Mouse (Mus musculus): Measurements from ENCODE around the gene Pex10. TPM values are rescaled to one million over a fixed set of nuclear protein-coding genes. Genes with fewer than 3 reads are reported as not detected.
"Not testable (repeated sequence)": the region's sequence is repeated elsewhere in the genome, so short reads cannot be mapped to it uniquely, and the experiment has no call there.

The Pex10 gene
- polyA plus RNA-seq, 1 experiment, result 15.3 TPM

DNA sequence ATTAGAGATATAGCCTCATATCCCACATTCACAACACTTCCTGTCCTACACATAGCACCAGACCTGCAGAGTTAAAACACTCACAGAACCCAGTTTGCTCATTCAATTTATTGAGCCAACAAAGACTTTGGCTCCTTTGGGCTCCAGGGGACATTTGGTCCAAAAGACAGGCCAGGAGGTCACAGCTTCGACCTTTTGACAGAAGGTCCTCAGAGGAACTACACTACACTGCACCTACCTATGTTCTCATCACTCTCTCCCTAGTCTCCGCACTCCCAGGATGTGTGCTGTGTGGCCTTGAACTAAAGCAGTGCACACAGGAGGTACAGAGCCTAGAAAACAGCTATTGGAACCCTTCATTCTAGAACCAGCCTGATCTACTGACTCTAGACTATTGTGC, 9.0 kb downstream of the Pex10 start:
- Histone ChIP-seq H3K27ac (replicated peaks; ENCODE audit: low read depth, low read length) (no peak overlapping the region), H3K4me1 (ENCODE audit: control insufficient read depth, insufficient read depth, insufficient read length, low read length) (no peaks in the 10 kb centered on the region)

DNA sequence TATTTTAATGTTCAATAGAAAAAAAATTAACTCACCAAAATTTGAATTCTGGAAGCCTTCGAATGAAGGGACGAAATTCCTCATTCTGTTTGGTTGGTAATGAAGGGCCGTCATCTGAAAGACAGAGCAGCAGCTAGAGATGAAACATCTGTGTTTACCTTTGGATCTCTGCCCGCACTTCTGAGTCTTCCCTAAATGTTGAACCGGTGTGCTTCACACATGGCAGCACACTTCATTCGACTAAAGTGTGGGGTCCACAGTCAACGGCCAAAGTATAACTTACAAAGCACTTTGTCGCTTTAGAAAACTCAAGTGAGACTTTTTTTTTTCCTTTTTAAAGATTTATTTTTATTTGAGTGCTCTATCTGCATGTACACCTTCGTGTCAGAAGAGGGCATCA, 9.9 kb downstream of the Pex10 start:
- no peaks in the 10 kb centered on the region for H3K4me1 ChIP-seq (ENCODE audit: control insufficient read depth, insufficient read depth, insufficient read length, low read length)
- H3K4me3 ChIP-seq (ENCODE audit: insufficient read depth, low read depth, low read length), result no peak overlapping the region
- H3K27ac ChIP-seq (replicated peaks; ENCODE audit: low read depth, low read length), result no peak overlapping the region

More for the DNA sequence above, 9.0 kb downstream of the Pex10 start:
- H3K4me3 ChIP-seq (ENCODE audit: insufficient read depth, low read depth, low read length), result no peak overlapping the region

DNA sequence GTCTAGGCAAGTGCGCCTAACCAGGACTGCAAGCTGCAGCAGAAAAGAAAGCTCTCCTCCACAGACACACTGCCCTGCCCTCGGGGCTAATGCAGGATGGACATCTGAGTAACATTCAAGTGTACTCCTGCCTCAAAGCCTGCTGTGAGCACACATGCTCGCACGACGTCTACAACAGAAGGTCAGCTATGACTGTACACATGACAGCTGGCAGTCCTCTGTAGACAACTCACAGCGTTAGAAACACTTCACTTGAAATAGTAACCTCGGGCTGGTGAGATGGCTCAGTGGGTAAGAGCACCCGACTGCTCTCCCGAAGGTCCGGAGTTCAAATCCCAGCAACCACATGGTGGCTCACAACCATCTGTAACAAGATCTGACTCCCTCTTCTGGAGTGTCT, 12.0 kb downstream of the Pex10 start:
- H3K4me3 ChIP-seq (ENCODE audit: insufficient read depth, low read depth, low read length); H3K27ac ChIP-seq (replicated peaks; ENCODE audit: low read depth, low read length); H3K4me1 ChIP-seq (ENCODE audit: control insufficient read depth, insufficient read depth, insufficient read length, low read length): not testable (repeated sequence)

DNA sequence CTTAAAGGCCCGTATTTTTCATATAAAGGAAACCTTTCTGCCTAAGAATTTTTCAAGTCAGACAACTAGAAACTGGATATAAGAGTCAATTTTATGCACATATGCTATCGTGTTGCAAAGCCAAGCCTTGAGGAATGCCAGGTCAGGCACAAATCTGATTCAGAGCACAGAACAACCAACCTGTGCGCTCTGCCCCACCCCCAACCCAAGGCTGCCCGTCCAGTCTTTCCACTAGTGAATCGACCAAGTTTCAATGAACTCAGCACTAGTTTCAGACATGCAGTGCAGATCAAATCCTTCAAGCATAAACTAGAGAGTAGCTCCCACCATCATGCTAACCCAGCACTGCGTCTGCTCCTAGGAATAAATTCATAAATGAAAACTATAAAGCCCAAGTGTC, 12.8 kb downstream of the Pex10 start:
- no peak overlapping the region for H3K4me3 ChIP-seq (ENCODE audit: insufficient read depth, low read depth, low read length)

DNA sequence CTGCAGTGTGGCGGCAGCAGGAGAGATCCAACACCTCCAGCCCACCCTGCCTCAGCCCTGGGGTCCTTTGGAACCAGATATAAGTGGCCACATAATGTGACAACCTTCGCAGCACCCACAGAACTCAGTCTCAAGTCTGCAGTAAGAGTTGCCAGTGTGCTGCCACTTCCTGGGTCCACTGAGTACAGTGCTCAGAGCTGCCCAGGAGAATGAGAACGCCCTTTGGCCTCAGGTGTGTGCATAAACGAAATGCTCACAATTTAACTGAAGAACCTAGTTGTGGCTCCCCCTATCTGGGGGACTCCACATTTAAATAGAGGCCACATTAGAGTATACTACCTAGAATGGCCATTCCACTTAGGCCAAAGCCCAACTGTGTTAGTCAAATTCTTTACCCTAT, 16.7 kb downstream of the Pex10 start:
- no peak overlapping the region for H3K4me3 ChIP-seq (ENCODE audit: insufficient read depth, low read depth, low read length)
- H3K27ac ChIP-seq (replicated peaks; ENCODE audit: low read depth, low read length), result no peak overlapping the region
- peaks cover 9% of the 10 kb centered on the region for H3K4me1 ChIP-seq (ENCODE audit: control insufficient read depth, insufficient read depth, insufficient read length, low read length)

More for the DNA sequence above, 12.8 kb downstream of the Pex10 start:
- Histone ChIP-seq H3K27ac (replicated peaks; ENCODE audit: low read depth, low read length) (no peak overlapping the region), H3K4me1 (ENCODE audit: control insufficient read depth, insufficient read depth, insufficient read length, low read length) (peaks cover 4% of the 10 kb centered on the region; the same call in 1 of the 2 replicates)

DNA sequence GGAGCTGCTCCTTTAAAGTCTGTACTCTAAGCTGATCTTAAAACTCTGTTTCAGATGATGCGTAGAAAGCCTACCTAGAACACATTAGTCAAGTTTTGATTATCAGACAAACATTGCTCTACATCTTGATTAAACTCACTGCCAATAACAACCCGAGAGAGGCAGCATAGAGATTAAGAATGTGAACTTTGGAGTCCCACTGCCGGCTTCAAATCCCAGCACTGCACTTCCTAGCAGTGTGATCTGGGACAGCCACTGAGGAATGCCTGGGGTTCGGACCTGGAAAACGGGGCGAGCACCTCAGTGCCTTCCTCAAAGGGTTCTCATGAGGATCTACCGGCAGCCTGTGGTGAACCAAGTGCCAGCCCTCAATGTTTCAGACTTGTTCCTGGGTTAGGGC, 17.5 kb downstream of the Pex10 start:
- Histone ChIP-seq H3K4me3 (ENCODE audit: insufficient read depth, low read depth, low read length) (no peak overlapping the region), H3K27ac (replicated peaks; ENCODE audit: low read depth, low read length) (no peak overlapping the region), H3K4me1 (ENCODE audit: control insufficient read depth, insufficient read depth, insufficient read length, low read length) (peaks cover 9% of the 10 kb centered on the region)

DNA sequence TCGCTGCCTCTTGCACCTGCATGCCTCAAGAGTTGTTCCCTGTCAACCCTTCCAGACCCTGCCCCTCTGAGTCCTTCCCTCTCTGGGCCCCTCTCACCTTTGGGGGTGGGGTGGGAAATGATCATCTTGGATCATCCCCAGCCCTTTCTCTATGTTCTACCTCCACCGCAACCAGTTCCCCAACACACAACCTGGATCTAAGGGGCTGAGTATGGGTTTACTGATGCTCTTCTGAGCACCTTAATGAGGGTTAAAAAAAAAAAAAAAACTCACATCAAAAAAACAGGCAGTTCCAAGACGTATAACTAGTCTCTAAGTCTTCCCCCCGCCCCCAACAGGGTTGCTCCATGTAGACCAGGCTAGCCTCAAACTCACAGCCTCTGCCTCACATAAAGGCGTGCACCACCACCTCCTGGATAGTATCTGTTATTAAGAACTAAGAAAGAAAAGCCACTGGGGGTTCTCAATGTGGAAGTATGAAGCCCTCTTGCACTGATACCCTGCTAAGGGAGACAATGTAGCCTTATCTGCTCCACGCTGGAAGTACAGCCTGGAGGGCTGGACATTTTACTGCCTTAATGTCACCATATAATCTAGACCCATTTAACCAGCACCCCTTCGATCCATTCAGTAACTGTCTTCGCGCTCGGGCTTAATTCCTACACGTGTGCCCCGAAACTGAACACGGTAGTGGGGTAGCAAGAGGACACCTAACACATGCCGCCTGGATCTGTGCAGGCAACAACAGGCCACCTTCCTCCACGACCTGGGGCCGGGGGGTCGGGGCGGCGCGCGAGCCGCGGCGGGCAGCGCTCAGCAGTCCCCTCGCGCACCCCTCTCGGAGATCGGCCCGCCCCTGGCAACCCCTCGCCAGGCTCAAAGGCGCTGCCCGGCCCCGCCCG, 18.6 kb downstream of the Pex10 start:
- Histone ChIP-seq H3K4me3 (ENCODE audit: insufficient read depth, low read depth, low read length) (peak overlapping the region; percentile 70), H3K27ac (replicated peaks; ENCODE audit: low read depth, low read length) (peak overlapping the region; percentile 63; the same call in 1 of the 2 replicates), H3K4me1 (ENCODE audit: control insufficient read depth, insufficient read depth, insufficient read length, low read length) (peaks cover 9% of the 10 kb centered on the region)

DNA sequence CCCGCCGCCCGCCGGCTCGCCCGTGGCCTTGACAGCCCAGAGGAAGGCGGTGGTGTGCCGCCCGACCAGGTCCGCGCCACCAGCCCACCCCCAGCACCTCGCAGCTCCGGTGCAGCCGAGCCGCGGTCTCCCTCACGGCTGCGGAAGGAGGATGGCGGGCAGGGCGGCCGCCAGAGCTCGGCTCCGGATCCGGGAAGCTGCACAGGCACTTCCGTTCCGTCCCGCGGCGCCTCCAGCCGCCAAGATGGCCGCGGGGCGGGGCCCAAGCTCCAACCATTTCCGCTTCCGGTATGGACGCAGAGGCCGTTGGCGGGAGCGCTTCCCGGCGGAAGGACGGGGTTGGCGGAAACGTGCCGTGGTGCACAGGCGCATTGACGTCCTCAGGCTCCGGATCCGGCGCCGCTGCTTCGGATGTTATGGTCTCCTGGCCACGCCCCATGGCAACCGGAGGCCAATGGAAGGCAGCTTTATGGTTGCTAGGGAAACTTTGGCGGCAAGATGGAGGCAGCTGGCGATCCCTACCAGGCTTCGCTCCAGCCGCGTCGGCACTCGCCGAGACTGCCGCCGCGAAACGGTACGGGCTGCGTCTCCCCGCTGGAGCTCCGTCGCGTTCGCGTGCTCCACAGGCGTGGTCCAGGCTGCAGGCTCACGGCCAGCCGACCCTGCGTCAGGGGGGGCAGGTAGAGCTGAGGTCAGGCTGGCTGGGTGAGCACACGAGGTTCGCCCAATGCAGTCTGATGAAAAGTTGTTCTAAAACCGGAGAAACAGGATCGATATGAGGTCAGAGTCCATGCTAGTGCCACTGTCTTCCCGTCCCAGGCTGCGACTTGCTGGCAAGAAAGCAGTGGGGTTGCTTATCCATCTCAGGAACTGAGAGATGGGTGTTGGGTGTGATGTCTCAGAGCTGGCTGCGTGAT, 19.6 kb downstream of the Pex10 start, which contains the start of the genes Rer1 and Morn1:
TSS of gene Rer1 (minus strand) at position 275 of the 917 bp plus-strand sequence.
TSS of gene Morn1 (plus strand) at position 470 of the 917 bp plus-strand sequence.
- Histone ChIP-seq H3K4me1 (ENCODE audit: control insufficient read depth, insufficient read depth, insufficient read length, low read length) (peaks cover 9% of the 10 kb centered on the region), H3K27ac (replicated peaks; ENCODE audit: low read depth, low read length) (peak within 1 kb of the TSS; percentile 63), H3K4me3 (ENCODE audit: insufficient read depth, low read depth, low read length) (peak within 1 kb of the TSS; percentile 74)

DNA sequence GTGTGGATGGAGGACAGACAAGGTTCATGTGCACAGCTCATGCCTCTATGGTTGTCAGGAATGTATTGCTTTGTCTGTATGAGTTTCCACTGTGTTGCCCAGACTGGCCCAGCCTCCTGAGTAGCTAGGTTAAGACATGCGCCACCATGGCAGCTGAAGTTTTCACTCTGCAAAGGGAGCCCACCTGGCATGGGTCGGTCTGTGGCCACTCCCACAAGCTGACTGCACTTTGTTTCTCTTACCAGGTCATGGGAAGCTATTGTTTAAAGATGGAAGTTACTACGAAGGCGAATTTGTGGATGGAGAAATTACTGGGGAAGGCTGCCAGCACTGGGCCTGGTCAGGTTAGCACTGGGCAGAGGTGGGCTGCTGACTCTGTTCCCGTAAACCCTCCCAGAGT, 22.4 kb downstream of the Pex10 start:
- peaks cover 9% of the 10 kb centered on the region for H3K4me1 ChIP-seq (ENCODE audit: control insufficient read depth, insufficient read depth, insufficient read length, low read length)

DNA sequence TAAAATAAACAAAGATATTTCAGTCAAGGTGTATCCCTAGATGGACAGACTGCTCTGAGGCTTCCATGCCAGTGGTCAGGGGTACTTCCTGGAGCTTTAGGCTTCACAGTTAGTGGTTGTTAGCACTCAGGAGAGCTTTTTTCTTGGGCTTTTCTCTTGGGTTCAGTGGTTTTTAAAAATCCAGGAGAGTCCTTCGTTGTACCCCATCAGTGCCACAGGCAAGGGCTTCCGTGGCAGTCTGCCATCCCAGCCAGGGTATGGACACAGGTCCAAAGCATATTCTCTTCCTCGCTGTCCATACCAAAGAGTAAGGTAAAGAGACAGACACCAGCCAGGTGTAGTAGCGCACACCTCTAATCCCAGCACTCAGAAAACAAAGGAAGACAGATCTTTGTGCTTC, 23.3 kb downstream of the Pex10 start:
- Histone ChIP-seq H3K27ac (replicated peaks; ENCODE audit: low read depth, low read length) (no peak overlapping the region), H3K4me3 (ENCODE audit: insufficient read depth, low read depth, low read length) (no peak overlapping the region), H3K4me1 (ENCODE audit: control insufficient read depth, insufficient read depth, insufficient read length, low read length) (peaks cover 2% of the 10 kb centered on the region)

More for the DNA sequence above, 22.4 kb downstream of the Pex10 start:
- no peak overlapping the region for H3K27ac ChIP-seq (replicated peaks; ENCODE audit: low read depth, low read length)
- no peak overlapping the region for H3K4me3 ChIP-seq (ENCODE audit: insufficient read depth, low read depth, low read length)

DNA sequence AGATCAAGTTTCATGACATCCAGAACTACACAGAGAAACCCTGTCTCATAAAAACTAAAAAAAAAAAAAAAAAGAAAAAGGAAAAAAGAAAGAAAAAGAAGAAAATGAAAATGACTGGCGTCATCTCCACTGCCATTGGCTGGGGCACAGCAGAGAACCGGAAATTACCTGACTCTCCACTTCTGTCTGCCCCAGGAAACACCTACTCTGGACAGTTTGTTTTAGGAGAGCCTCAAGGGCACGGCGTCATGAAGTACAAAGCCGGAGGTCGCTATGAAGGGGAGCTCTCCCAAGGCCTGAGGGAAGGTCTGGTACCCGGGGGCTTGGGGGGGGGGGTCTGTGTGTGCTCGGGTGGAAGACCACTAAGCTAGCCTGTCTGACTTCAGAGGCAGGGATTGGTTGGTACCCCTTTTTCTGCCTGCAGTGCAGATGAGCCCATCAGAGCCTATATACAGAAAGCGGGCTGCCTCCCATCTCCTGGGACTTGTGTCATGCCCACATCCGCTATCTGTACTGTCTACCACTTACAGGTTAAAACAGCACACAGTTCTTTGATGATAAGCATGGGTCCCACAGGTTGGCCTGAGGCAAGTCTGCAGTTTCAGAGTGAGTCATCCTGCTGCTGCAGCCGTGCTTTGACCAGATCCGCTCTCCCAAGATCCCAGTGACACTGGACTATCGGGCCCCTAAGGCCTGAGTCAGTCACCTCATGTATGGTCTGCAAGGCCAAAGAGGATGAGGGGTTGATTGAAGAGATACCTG, 24.1 kb downstream of the Pex10 start:
- no peak overlapping the region for H3K27ac ChIP-seq (replicated peaks; ENCODE audit: low read depth, low read length)
- H3K4me3 ChIP-seq (ENCODE audit: insufficient read depth, low read depth, low read length), result no peak overlapping the region
- no peaks in the 10 kb centered on the region for H3K4me1 ChIP-seq (ENCODE audit: control insufficient read depth, insufficient read depth, insufficient read length, low read length)

DNA sequence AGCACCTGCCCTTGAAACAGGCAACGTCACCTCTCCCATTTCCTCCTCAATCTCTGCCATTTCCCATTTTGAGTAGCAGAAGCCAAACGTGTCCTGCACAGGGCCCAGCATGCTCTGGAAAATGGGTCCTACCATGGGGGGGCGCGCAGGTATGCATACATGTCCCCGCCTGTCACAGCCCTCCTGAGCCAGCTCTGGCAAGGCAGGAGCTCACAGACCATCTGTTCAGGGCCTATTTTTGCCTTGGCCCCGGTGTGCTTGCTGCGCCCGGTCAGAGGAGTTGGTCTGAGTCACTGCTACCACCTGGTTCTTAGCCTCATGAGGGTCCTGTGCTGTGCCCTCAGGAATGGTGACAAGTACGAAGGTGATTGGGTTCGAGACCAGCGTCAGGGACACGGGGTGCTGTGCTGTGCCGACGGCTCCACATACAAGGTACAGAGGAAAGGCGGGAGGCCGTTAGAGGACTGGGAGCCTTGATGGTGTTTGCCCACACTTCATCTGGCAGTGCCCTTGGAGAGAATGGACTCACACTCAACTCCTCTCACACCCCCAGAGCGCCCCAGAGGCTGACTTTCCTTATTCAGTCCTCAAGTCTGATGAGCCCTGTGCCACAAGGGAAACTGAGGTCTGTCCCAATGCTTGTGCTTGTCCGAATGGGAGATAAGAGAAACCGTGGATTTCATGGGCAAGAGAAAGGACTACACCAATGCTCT, 26.1 kb downstream of the Pex10 start:
- no peak overlapping the region for H3K4me3 ChIP-seq (ENCODE audit: insufficient read depth, low read depth, low read length)
- H3K27ac ChIP-seq (replicated peaks; ENCODE audit: low read depth, low read length), result no peak overlapping the region
- no peaks in the 10 kb centered on the region for H3K4me1 ChIP-seq (ENCODE audit: control insufficient read depth, insufficient read depth, insufficient read length, low read length)

DNA sequence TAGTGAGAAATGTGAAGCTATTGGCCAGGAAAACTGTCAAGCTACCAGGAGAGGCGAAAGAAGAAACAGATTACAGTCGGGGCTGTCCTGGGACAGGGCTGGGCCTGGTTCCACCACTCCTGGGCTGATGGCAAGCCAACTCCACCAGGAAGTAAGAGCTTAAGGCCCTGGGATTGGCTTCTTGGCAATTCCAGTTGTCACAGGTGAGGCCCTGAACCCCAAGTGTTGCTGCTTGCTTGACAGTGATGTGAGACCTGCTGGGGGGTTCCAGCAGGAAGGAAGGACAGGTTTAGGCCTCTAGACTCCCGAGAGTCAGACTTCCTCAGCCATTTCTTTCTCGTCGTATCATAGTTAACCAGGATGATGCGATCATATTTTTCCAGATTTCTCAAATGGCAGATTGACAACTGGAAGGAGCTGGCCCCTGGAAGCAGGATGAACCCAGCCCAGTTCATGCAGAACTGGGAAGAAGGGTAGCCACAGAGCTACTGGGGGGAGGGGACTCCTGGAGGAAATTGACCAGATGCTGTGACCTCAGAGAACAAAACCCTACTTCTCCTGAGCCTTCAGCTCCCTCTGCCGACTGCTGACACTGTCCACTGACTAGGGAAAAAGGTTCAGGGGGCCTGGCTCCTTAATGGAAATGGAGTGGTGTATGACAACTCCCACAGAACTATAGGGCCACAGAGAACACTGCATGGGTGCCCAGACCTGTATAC, 26.8 kb downstream of the Pex10 start:
- Histone ChIP-seq H3K4me3 (ENCODE audit: insufficient read depth, low read depth, low read length) (no peak overlapping the region), H3K27ac (replicated peaks; ENCODE audit: low read depth, low read length) (no peak overlapping the region), H3K4me1 (ENCODE audit: control insufficient read depth, insufficient read depth, insufficient read length, low read length) (no peaks in the 10 kb centered on the region)

DNA sequence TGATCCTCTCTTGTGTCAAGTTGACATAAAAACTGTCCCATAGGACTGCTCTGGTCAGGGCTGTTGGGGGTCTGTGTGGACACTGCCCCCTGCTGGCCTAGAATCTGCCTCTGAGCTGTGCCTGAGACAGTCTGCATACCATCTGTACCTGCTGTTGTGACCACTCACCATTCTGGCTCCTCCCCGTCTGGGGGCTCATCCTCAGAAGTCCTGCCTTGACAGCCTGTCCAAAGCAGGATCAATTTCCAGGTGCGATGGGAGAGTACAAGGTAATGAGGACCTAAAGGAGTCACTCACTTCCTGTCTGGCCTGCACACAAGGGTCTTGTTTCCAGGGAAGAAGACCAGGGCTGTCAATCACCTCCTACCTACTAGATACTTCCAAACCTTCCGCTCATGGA, 27.7 kb downstream of the Pex10 start:
- Histone ChIP-seq H3K27ac (replicated peaks; ENCODE audit: low read depth, low read length) (no peak overlapping the region), H3K4me3 (ENCODE audit: insufficient read depth, low read depth, low read length) (no peak overlapping the region), H3K4me1 (ENCODE audit: control insufficient read depth, insufficient read depth, insufficient read length, low read length) (no peaks in the 10 kb centered on the region)

Data from brown adipose tissue, adult 24 weeks (tissue).